Mouse (Mus musculus): ENCODE measurements around the gene Prkd1.
A peak's percentile ranks its signal among the peaks of the same experiment; 100 is the strongest.

Prkd1 gene

GRCm38 (mm10) chr12:50558231-50558630, 90.7 kb downstream of the Prkd1 start:
- no peak for DNase-seq (ENCODE audit: low spot score in 2 of 2)

- DNase-seq (ENCODE audit: low spot score in 2 of 2), result no peak
Measured at GRCm38 (mm10) chr12:50554214-50554613, 94.7 kb downstream of the Prkd1 start.

- DNase-seq (ENCODE audit: low spot score in 2 of 2), result peak in 1 of 2 experiments; percentile 4
Measured at GRCm38 (mm10) chr12:50549860-50550555, 98.9 kb downstream of the Prkd1 start.

- no peak for DNase-seq (ENCODE audit: low spot score in 2 of 2)
Measured at GRCm38 (mm10) chr12:50546394-50546793, 102.5 kb downstream of the Prkd1 start.

- DNase-seq (ENCODE audit: low spot score in 2 of 2), result no peak
Measured at GRCm38 (mm10) chr12:50545610-50545919, 103.3 kb downstream of the Prkd1 start.

GRCm38 (mm10) chr12:50544855-50545609, 103.9 kb downstream of the Prkd1 start:
- DNase-seq (ENCODE audit: low spot score in 2 of 2), result peak; percentile 6 to 8

GRCm38 (mm10) chr12:50540793-50541192, 108.1 kb downstream of the Prkd1 start:
- no peak for DNase-seq (ENCODE audit: low spot score in 2 of 2)

GRCm38 (mm10) chr12:50538296-50538965, 110.5 kb downstream of the Prkd1 start:
- no peak for DNase-seq (ENCODE audit: low spot score in 2 of 2)

- DNase-seq (ENCODE audit: low spot score in 2 of 2), result no peak
Measured at GRCm38 (mm10) chr12:50537761-50538160, 111.1 kb downstream of the Prkd1 start.

- DNase-seq (ENCODE audit: low spot score in 2 of 2), result no peak
Measured at GRCm38 (mm10) chr12:50537006-50537405, 111.9 kb downstream of the Prkd1 start.

- no peak for DNase-seq (ENCODE audit: low spot score in 2 of 2)
Measured at GRCm38 (mm10) chr12:50528633-50529032, 120.3 kb downstream of the Prkd1 start.

GRCm38 (mm10) chr12:50524061-50524460, 124.8 kb downstream of the Prkd1 start:
- no peak for DNase-seq (ENCODE audit: low spot score in 2 of 2)

GRCm38 (mm10) chr12:50514526-50514925, 134.4 kb downstream of the Prkd1 start:
- DNase-seq (ENCODE audit: low spot score in 2 of 2), result no peak

- no peak for DNase-seq (ENCODE audit: low spot score in 2 of 2)
Measured at GRCm38 (mm10) chr12:50511486-50512225, 137.2 kb downstream of the Prkd1 start.

GRCm38 (mm10) chr12:50508762-50509161, 140.1 kb downstream of the Prkd1 start:
- DNase-seq (ENCODE audit: low spot score in 2 of 2), result no peak

GRCm38 (mm10) chr12:50499796-50500504, 148.9 kb downstream of the Prkd1 start:
- no peak for DNase-seq (ENCODE audit: low spot score in 2 of 2)

GRCm38 (mm10) chr12:50496006-50496405, 152.9 kb downstream of the Prkd1 start:
- DNase-seq (ENCODE audit: low spot score in 2 of 2), result no peak

GRCm38 (mm10) chr12:50479784-50480183, 169.1 kb downstream of the Prkd1 start:
- no peak for DNase-seq (ENCODE audit: low spot score in 2 of 2)

GRCm38 (mm10) chr12:50457151-50457550, 191.7 kb downstream of the Prkd1 start:
- no peak for DNase-seq (ENCODE audit: low spot score in 2 of 2)

- DNase-seq (ENCODE audit: low spot score in 2 of 2), result no peak
Measured at GRCm38 (mm10) chr12:50451761-50452160, 197.1 kb downstream of the Prkd1 start.

GRCm38 (mm10) chr12:50436660-50437059, 212.2 kb downstream of the Prkd1 start:
- no peak for DNase-seq (ENCODE audit: low spot score in 2 of 2)
